Mouse (Mus musculus): ENCODE results near the gene Peg3. TPM values are rescaled to one million over a fixed set of nuclear protein-coding genes. Genes with fewer than 3 reads are reported as not detected.
A peak's percentile ranks its signal among the peaks of the same experiment; 100 is the strongest.

Gene Peg3
- total and polyA plus RNA-seq, 3 experiments = 2.4 to 49.7 (median 24.6) TPM

- peaks cover 30% of the 10 kb centered on the region for H3K9me3 ChIP-seq (replicated peaks)
- DNase-seq (ENCODE audit: low spot score) (peak; percentile 25), ATAC-seq (ENCODE audit: extremely low read depth, insufficient number of reproducible peaks, low FRiP score, poor library complexity, severe bottlenecking) (peak; percentile 54)
- H3K36me3 ChIP-seq (replicated peaks) = peaks cover 14% of the 10 kb centered on the region
- peak overlapping the region; percentile 76; the same call in 1 of the 2 replicates for H3K4me3 ChIP-seq (ENCODE audit: low read depth, low read length)
- TF ChIP-seq POLR2AphosphoS5 (IDR thresholded peaks at IDR 0.05; ENCODE audit: insufficient replicate concordance, low read depth, low read length) (no peak), GATA2 (IDR thresholded peaks at IDR 0.05; ENCODE audit: borderline replicate concordance, low read depth, low read length) (no peak), CTCF (IDR thresholded peaks at IDR 0.05; ENCODE audit: low read depth, low read length) (no peak), GATA1 (IDR thresholded peaks at IDR 0.05; ENCODE audit: borderline replicate concordance, low read length) (no peak), TAL1 (conservative IDR thresholded peaks at IDR 0.05; ENCODE audit: low read depth, low read length) (no peak)
- H3K4me1 ChIP-seq (ENCODE audit: insufficient read depth, low read depth, low read length) = peaks cover 10% of the 10 kb centered on the region
- no peaks in the 10 kb centered on the region for H3K27me3 ChIP-seq (ENCODE audit: insufficient read depth, low read length)
Measured at GRCm38 (mm10) chr7:6728263-6728931, 1.8 kb downstream of the Peg3 start.

GRCm38 (mm10) chr7:6727351-6728121 is 2.7 kb downstream of the Peg3 start:
- peaks cover 10% of the 10 kb centered on the region for H3K4me1 ChIP-seq (ENCODE audit: insufficient read depth, low read depth, low read length)
- DNase-seq (ENCODE audit: low spot score) = peak; percentile 26
- TF ChIP-seq TAL1 (conservative IDR thresholded peaks at IDR 0.05; ENCODE audit: low read depth, low read length) (no peak), POLR2AphosphoS5 (IDR thresholded peaks at IDR 0.05; ENCODE audit: insufficient replicate concordance, low read depth, low read length) (no peak), CTCF (IDR thresholded peaks at IDR 0.05; ENCODE audit: low read depth, low read length) (no peak), GATA2 (IDR thresholded peaks at IDR 0.05; ENCODE audit: borderline replicate concordance, low read depth, low read length) (no peak), GATA1 (IDR thresholded peaks at IDR 0.05; ENCODE audit: borderline replicate concordance, low read length) (no peak)
- H3K9me3 ChIP-seq (replicated peaks) = peaks cover 30% of the 10 kb centered on the region
- ATAC-seq (ENCODE audit: extremely low read depth, insufficient number of reproducible peaks, low FRiP score, poor library complexity, severe bottlenecking) = peak; percentile 38
- peak overlapping the region; percentile 76 for H3K4me3 ChIP-seq (ENCODE audit: low read depth, low read length)
- no peaks in the 10 kb centered on the region for H3K27me3 ChIP-seq (ENCODE audit: insufficient read depth, low read length)
- peaks cover 14% of the 10 kb centered on the region for H3K36me3 ChIP-seq (replicated peaks)

DNA sequence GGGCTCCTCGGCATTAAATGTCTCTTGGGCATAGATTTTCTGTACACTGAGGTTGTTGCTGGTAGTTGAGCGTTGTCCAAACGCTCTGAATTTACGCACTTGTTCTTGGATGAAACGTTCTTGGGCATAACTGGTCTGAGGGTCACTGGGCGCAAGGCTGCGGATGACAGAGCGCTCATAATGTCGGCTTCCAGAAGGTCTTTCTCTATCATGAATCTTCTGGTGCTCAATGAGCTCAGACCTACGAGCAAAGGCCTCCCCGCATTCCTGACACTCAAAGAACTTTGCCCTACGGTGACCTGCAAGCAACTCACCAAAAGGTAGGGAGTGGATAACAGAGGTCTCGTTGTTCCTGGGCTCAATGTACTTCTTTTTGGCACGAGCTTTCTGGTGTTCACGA is 20.8 kb downstream of the Peg3 start:
- no peak for ATAC-seq (ENCODE audit: extremely low read depth, insufficient number of reproducible peaks, low FRiP score, poor library complexity, severe bottlenecking)
- no peak for DNase-seq (ENCODE audit: low spot score)
- Histone ChIP-seq H3K9me3 (replicated peaks) (no peaks in the 10 kb centered on the region; the same call in 1 of the 2 replicates), H3K4me1 (ENCODE audit: insufficient read depth, low read depth, low read length) (no peaks in the 10 kb centered on the region), H3K4me3 (ENCODE audit: low read depth, low read length) (no peak overlapping the region), H3K27me3 (ENCODE audit: insufficient read depth, low read length) (no peaks in the 10 kb centered on the region), H3K36me3 (replicated peaks) (peaks cover 54% of the 10 kb centered on the region)
- TF ChIP-seq GATA2 (IDR thresholded peaks at IDR 0.05; ENCODE audit: borderline replicate concordance, low read depth, low read length) = no peak
- no peak for TF ChIP-seq CTCF (IDR thresholded peaks at IDR 0.05; ENCODE audit: low read depth, low read length)
- no peak for TF ChIP-seq GATA1 (IDR thresholded peaks at IDR 0.05; ENCODE audit: borderline replicate concordance, low read length)
- no peak for TF ChIP-seq TAL1 (conservative IDR thresholded peaks at IDR 0.05; ENCODE audit: low read depth, low read length)
- TF ChIP-seq POLR2AphosphoS5 (IDR thresholded peaks at IDR 0.05; ENCODE audit: insufficient replicate concordance, low read depth, low read length) = no peak

DNA sequence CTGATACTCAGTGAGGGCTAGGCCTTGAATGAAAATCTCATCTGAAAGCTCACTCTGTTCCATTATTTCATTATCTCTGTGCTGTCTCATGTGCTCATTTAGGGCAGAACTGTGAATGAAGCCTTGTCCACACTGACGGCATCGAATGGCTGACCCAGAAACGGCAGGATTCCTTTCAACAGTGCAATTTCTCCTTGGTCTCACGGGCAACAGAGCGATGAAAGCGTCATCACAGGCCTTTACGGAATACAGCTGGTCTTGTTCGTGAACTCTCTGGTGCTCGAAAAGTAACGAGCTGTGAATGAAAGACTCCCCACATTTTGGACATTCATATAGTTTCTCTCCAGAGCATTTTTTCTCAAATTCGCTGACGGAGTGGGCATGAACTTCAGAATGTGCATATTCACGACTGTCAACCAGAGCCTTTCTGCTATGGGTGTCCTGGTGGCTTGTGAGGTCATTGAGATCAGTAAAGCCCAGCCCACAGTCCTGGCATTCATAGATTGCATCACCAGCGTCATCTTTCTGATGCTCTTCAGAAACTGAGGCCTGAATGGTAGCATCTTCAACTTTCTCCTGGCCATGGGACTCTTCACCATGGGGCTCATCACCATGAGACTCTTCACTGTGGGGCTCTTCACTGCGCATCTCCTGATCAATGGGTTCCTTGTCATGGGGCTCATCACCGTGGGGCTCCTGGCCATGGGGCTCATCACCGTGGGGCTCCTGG is 21.6 kb downstream of the Peg3 start:
- no peaks in the 10 kb centered on the region for H3K4me1 ChIP-seq (ENCODE audit: insufficient read depth, low read depth, low read length)
- no peaks in the 10 kb centered on the region for H3K27me3 ChIP-seq (ENCODE audit: insufficient read depth, low read length)
- H3K36me3 ChIP-seq (replicated peaks) = peaks cover 54% of the 10 kb centered on the region
- TF ChIP-seq GATA1 (IDR thresholded peaks at IDR 0.05; ENCODE audit: borderline replicate concordance, low read length) (no peak), CTCF (IDR thresholded peaks at IDR 0.05; ENCODE audit: low read depth, low read length) (no peak), POLR2AphosphoS5 (IDR thresholded peaks at IDR 0.05; ENCODE audit: insufficient replicate concordance, low read depth, low read length) (no peak), GATA2 (IDR thresholded peaks at IDR 0.05; ENCODE audit: borderline replicate concordance, low read depth, low read length) (no peak), TAL1 (conservative IDR thresholded peaks at IDR 0.05; ENCODE audit: low read depth, low read length) (no peak)
- DNase-seq (ENCODE audit: low spot score) = no peak
- ATAC-seq (ENCODE audit: extremely low read depth, insufficient number of reproducible peaks, low FRiP score, poor library complexity, severe bottlenecking) = no peak
- H3K4me3 ChIP-seq (ENCODE audit: low read depth, low read length) = no peak overlapping the region
- H3K9me3 ChIP-seq (replicated peaks) = no peaks in the 10 kb centered on the region; the same call in 1 of the 2 replicates

DNA sequence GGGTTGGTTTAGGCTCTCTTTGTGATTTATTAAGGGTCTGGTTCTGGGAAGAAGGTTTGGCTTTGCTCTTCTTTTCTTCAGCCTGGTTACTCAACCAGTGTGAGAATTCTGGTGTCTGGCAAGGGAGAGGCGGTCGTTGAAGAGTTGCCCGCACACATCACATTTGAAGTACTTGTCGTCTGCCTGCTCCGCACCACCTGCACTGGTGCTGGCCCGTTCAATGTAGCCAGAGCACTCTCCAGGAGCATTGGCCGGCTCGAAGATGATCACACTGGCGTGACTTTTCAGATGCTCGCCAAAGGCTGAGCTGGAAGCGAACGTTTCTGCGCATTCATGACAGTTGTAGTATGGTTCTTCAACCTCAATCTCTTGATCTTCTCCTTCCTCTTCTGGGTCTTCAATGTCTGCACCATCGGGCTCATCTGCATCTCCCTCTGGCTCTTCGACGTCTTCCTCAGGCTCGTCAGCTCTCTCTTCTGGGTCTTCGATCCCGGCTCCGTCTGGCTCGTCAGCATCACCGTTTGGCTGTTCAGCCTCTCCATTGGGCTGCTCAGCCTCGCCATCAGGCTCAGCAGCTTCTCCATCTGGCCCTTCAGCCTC is 22.7 kb downstream of the Peg3 start:
- Histone ChIP-seq H3K4me1 (ENCODE audit: insufficient read depth, low read depth, low read length) (no peaks in the 10 kb centered on the region), H3K27me3 (ENCODE audit: insufficient read depth, low read length) (no peaks in the 10 kb centered on the region), H3K36me3 (replicated peaks) (peaks cover 49% of the 10 kb centered on the region)

More for the DNA sequence above, 22.7 kb downstream of the Peg3 start:
- DNase-seq (ENCODE audit: low spot score) (no peak), ATAC-seq (ENCODE audit: extremely low read depth, insufficient number of reproducible peaks, low FRiP score, poor library complexity, severe bottlenecking) (no peak)
- TF ChIP-seq POLR2AphosphoS5 (IDR thresholded peaks at IDR 0.05; ENCODE audit: insufficient replicate concordance, low read depth, low read length) (no peak), CTCF (IDR thresholded peaks at IDR 0.05; ENCODE audit: low read depth, low read length) (no peak), GATA1 (IDR thresholded peaks at IDR 0.05; ENCODE audit: borderline replicate concordance, low read length) (no peak), GATA2 (IDR thresholded peaks at IDR 0.05; ENCODE audit: borderline replicate concordance, low read depth, low read length) (no peak), TAL1 (conservative IDR thresholded peaks at IDR 0.05; ENCODE audit: low read depth, low read length) (no peak)
- Histone ChIP-seq H3K9me3 (replicated peaks) (no peaks in the 10 kb centered on the region; the same call in 1 of the 2 replicates), H3K4me3 (ENCODE audit: low read depth, low read length) (no peak overlapping the region)

Measured in G1E (cell line).